Mouse (Mus musculus) midbrain, postnatal 0 days (tissue): Measurements from ENCODE around the gene 4933428G20Rik. TPM values are rescaled to one million over a fixed set of nuclear protein-coding genes. Genes with fewer than 3 reads are reported as not detected.
A peak's percentile ranks its signal among the peaks of the same experiment; 100 is the strongest.

ENCODE experiments used
- ATAC-seq: fragments of 200-750 bp; cut with Nextera tagmentation; 2 replicates; pipeline ENCODE4 v1.8.0; 2017; ENCODE audit warnings: moderate number of reproducible peaks, mild to moderate bottlenecking, moderate TSS enrichment, moderate library complexity; ENCODE audit not compliant: low FRiP score
- DNase-seq: peaks from one replicate; pipeline ENCODE4 v3.0.0-alpha.2; 2015; ENCODE audit warnings: low spot score
- H3K27ac ChIP-seq: fragments of 300-500 bp; sonication (generic); 2 replicates; pipeline ENCODE4 v1.5.1; 2014; ENCODE audit warnings: low read depth, mild to moderate bottlenecking, low read length, mixed read lengths
- H3K27me3 ChIP-seq: fragments of 300-500 bp; sonication (generic); 2 replicates; pipeline ENCODE4 v1.6.1; 2014; ENCODE audit warnings: low read length, control low read depth, mixed read lengths; ENCODE audit not compliant: insufficient read depth
- H3K36me3 ChIP-seq: fragments of 300-500 bp; sonication (generic); 2 replicates; pipeline ENCODE4 v1.6.1; 2014; ENCODE audit warnings: low read length, control low read depth, mixed read lengths; ENCODE audit not compliant: insufficient read depth
- H3K4me1 ChIP-seq: fragments of 300-500 bp; sonication (generic); 2 replicates; pipeline ENCODE4 v1.6.1; 2014; ENCODE audit warnings: mild to moderate bottlenecking, control low read depth, antibody characterized with exemption, low read length, mixed read lengths; ENCODE audit not compliant: insufficient read depth
- H3K4me2 ChIP-seq: fragments of 300-500 bp; sonication (generic); 2 replicates; pipeline ENCODE4 v1.6.1; 2014; ENCODE audit warnings: low read depth, mild to moderate bottlenecking, low read length, mixed read lengths; ENCODE audit not compliant: poor library complexity, severe bottlenecking
- H3K4me3 ChIP-seq: fragments of 300-500 bp; sonication (generic); 2 replicates; pipeline ENCODE4 v1.5.1; 2014; ENCODE audit warnings: low read depth, mild to moderate bottlenecking, low read length, moderate library complexity
- H3K9ac ChIP-seq: fragments of 300-500 bp; sonication (generic); replicated peaks from 2 replicates; pipeline ENCODE4 v1.6.1; 2014; ENCODE audit warnings: mild to moderate bottlenecking, low read length, moderate library complexity, mixed read lengths; ENCODE audit not compliant: poor library complexity, severe bottlenecking
- H3K9me3 ChIP-seq: fragments of 300-500 bp; sonication (generic); 2 replicates; pipeline ENCODE4 v1.6.1; 2016; ENCODE audit warnings: low read length, control low read depth
- CTCF ChIP-seq: IDR thresholded peaks from 2 replicates; pipeline ENCODE4 v1.5.1; 2016; ENCODE audit warnings: antibody characterized with exemption, mild to moderate bottlenecking
- WGBS: fragments of 180-500 bp; shearing (Covaris S2); extraction: QIAGEN DNeasy Blood & Tissue Kit; methylation state at CpG from one replicate; pipeline ENCODE4 v1.1.7; 2014; 5-methylcytosine and 5-hydroxymethylcytosine counted together
- polyA plus RNA-seq: library from polyadenylated mRNA; unstranded; fragments of >200 nt; fragmentation: Nextera tagmentation; extraction: Ambion mirVana; gene quantifications from 2 replicates; pipeline ENCODE4 v1.2.1, GENCODE M21; 2015
- total RNA-seq: library from RNA; depleted of rRNA; stranded (reverse); fragments of >200 nt; gene quantifications from 2 replicates; pipeline ENCODE4 v1.2.3, GENCODE M21; 2014

The 4933428G20Rik gene
- total and polyA plus RNA-seq, 2 experiments from 2014 or later: 0.91 TPM; not detected in 1

GRCm38 (mm10) chr11:97510966-97511660 is 11.0 kb upstream of the 4933428G20Rik start:
- H3K4me1 ChIP-seq: 0 out of 2 replicates have a peak, but pooled peaks cover 7% of the 10 kb centered on the region
- H3K27ac ChIP-seq: 0 out of 2 replicates have a peak overlapping the region, but pooled peaks have one; percentile 26
- H3K4me3 ChIP-seq: no peak overlapping the region
- TF ChIP-seq CTCF: peak; percentile 77
- WGBS: 25% methylated on average over 10 of the region's 10 CpGs
- peaks cover 12% of the 10 kb centered on the region for H3K36me3 ChIP-seq
- H3K4me2 ChIP-seq: no peak overlapping the region
- H3K9me3 ChIP-seq: no peaks in the 10 kb centered on the region
- DNase-seq: peak; percentile 65
- no peaks in the 10 kb centered on the region for H3K27me3 ChIP-seq
- H3K9ac ChIP-seq: no peak overlapping the region
- ATAC-seq: no peak

GRCm38 (mm10) chr11:97509715-97510485 is 9.8 kb upstream of the 4933428G20Rik start:
- no peak overlapping the region for H3K4me3 ChIP-seq
- H3K9me3 ChIP-seq: no peaks in the 10 kb centered on the region
- DNase-seq: no peak
- H3K9ac ChIP-seq: no peak overlapping the region
- 57% methylated on average over 24 of the region's 24 CpGs for WGBS
- no peak for ATAC-seq
- peaks cover 2% of the 10 kb centered on the region; the same call in 1 of the 2 replicates for H3K36me3 ChIP-seq
- no peak overlapping the region for H3K27ac ChIP-seq
- no peaks in the 10 kb centered on the region for H3K27me3 ChIP-seq
- 0 out of 2 replicates have a peak, but pooled peaks cover 7% of the 10 kb centered on the region for H3K4me1 ChIP-seq
- H3K4me2 ChIP-seq: no peak overlapping the region
- TF ChIP-seq CTCF: no peak

- Histone ChIP-seq H3K4me3 (no peak overlapping the region), H3K9ac (no peak overlapping the region), H3K9me3 (no peaks in the 10 kb centered on the region), H3K4me2 (no peak overlapping the region), H3K27ac (peak overlapping the region; percentile 27; the same call in 1 of the 2 replicates), H3K27me3 (no peaks in the 10 kb centered on the region), H3K4me1 (0 out of 2 replicates have a peak, but pooled peaks cover 7% of the 10 kb centered on the region), H3K36me3 (peaks cover 2% of the 10 kb centered on the region; the same call in 1 of the 2 replicates)
- no peak for ATAC-seq
- WGBS: 46% methylated on average over 4 of the region's 5 CpGs
- TF ChIP-seq CTCF: no peak
- DNase-seq: no peak
Observed at GRCm38 (mm10) chr11:97509058-97509457, 8.9 kb upstream of the 4933428G20Rik start.

GRCm38 (mm10) chr11:97508198-97508597 is 8.1 kb upstream of the 4933428G20Rik start:
- peaks cover 2% of the 10 kb centered on the region; the same call in 1 of the 2 replicates for H3K36me3 ChIP-seq
- DNase-seq (no peak), ATAC-seq (no peak)
- TF ChIP-seq CTCF: no peak
- H3K27ac ChIP-seq: no peak overlapping the region
- no peak overlapping the region for H3K9ac ChIP-seq
- H3K9me3 ChIP-seq: no peaks in the 10 kb centered on the region
- 86% methylated on average over 3 of the region's 3 CpGs for WGBS
- H3K4me3 ChIP-seq: no peak overlapping the region
- no peak overlapping the region for H3K4me2 ChIP-seq
- H3K4me1 ChIP-seq: 0 out of 2 replicates have a peak, but pooled peaks cover 7% of the 10 kb centered on the region
- H3K27me3 ChIP-seq: no peaks in the 10 kb centered on the region

- WGBS: 47% methylated on average over 8 of the region's 8 CpGs
- Histone ChIP-seq H3K4me1 (0 out of 2 replicates have a peak, but pooled peaks cover 7% of the 10 kb centered on the region), H3K9me3 (no peaks in the 10 kb centered on the region), H3K27ac (no peak overlapping the region), H3K36me3 (peaks cover 7% of the 10 kb centered on the region), H3K4me2 (no peak overlapping the region), H3K9ac (no peak overlapping the region), H3K27me3 (no peaks in the 10 kb centered on the region), H3K4me3 (no peak overlapping the region)
- TF ChIP-seq CTCF: peak; percentile 59
- peak; percentile 45 for DNase-seq
- ATAC-seq: no peak
Observed at GRCm38 (mm10) chr11:97506331-97506730, 6.2 kb upstream of the 4933428G20Rik start.
